Comparison of ENCODE assay signal across 15 mouse cellular contexts in the genomic region with DNA sequence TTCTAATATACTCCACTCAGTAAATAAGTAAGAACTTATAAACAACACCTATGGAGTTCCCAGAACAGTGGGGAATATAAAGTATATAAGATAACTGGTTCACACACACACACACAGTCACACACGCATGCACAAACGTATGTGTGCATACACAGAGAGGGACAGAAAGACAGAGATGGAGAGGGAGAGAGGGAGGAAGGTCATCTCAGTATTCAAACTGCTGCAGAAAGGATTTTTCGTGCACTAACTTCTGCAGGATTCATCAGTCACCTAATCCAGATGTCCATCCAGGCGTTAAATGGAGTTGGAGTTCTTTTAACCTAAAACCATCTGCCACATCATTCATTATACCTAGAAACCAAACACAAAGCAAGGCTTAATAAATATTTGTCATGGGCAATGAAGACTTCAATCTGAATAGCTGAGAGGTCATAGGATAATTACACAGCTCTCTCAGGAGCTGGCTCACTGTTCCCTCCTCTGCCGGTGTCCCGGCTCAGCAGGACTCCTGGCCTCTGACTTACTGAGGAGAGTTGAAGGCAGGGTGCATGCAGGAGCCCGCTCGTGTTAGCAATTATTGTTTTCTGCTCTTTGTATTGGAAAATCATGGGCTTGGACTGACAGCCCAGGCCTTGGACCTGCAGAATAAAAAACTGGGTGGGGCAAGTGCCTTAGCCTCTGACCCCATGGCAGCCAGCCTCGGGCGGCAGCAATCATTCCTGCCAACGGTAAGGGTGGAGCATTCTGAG.
DNase-seq lines count a peak whose midpoint lies in the region; ATAC-seq and TF ChIP-seq lines count a peak whose summit lies in the region.
"Had no signal": no experiment of that assay in that cellular context is flagged by ENCODE, and none has a peak within 500 bp of the region (broad histone marks: within the 10 kb centered on the region; RNA-seq: fewer than 3 reads in every experiment).

No protein-coding gene starts in this region.

- peak; percentile 41; the same call in 1 of the 2 replicates for ATAC-seq in intestine, embryonic 15.5 days
- ATAC-seq in intestine, postnatal 0 days = no peak
- ATAC-seq in neural tube, embryonic 15.5 days (ENCODE audit: low FRiP score) = no peak
- peak; percentile 59; the same call in 1 of the 2 replicates for ATAC-seq in embryonic facial prominence, embryonic 11.5 days (replicated peaks; ENCODE audit: insufficient number of reproducible peaks, low FRiP score, low TSS enrichment, low read depth)
- no peak for ATAC-seq in stomach, postnatal 0 days (ENCODE audit: low FRiP score, low TSS enrichment)
- ATAC-seq: activated CD4-positive, CD25-positive, alpha-beta regulatory T cell, adult 4 months; CD4-positive, CD25-positive, alpha-beta regulatory T cell, adult 4 months had no signal

- no peaks in the 10 kb centered on the region for H3K27me3 ChIP-seq in intestine, embryonic 15.5 days (replicated peaks)
- no peaks in the 10 kb centered on the region for H3K27me3 ChIP-seq in intestine, postnatal 0 days (replicated peaks; ENCODE audit: control insufficient read depth, insufficient read depth, low read length)
- no peaks in the 10 kb centered on the region for H3K27me3 ChIP-seq in neural tube, embryonic 15.5 days (replicated peaks)
- H3K27me3 ChIP-seq in embryonic facial prominence, embryonic 11.5 days (ENCODE audit: control insufficient read depth, insufficient read depth, low read length) = no peaks in the 10 kb centered on the region
- H3K27me3 ChIP-seq in stomach, postnatal 0 days (ENCODE audit: control insufficient read depth, insufficient read depth, low read length) = no peaks in the 10 kb centered on the region
- H3K27me3 ChIP-seq: heart, embryonic 13.5 days; limb, embryonic 15.5 days; lung, embryonic 15.5 days; stomach, embryonic 15.5 days had no signal

- H3K9ac ChIP-seq in intestine, embryonic 15.5 days = no peak overlapping the region
- no peak overlapping the region for H3K9ac ChIP-seq in intestine, postnatal 0 days (ENCODE audit: low read depth, low read length)
- no peak overlapping the region for H3K9ac ChIP-seq in neural tube, embryonic 15.5 days (replicated peaks)
- H3K9ac ChIP-seq in embryonic facial prominence, embryonic 11.5 days (replicated peaks; ENCODE audit: low read length) = no peak overlapping the region
- H3K9ac ChIP-seq in stomach, postnatal 0 days (ENCODE audit: low read length) = no peak overlapping the region
- H3K9ac ChIP-seq: heart, embryonic 13.5 days; limb, embryonic 15.5 days; lung, embryonic 15.5 days; stomach, embryonic 15.5 days had no signal

- peak; percentile 29 for DNase-seq in neural tube, embryonic 10.5 days (ENCODE audit: extremely low spot score, low spot score)
- peak; percentile 4 for DNase-seq in embryonic facial prominence, embryonic 11.5 days (ENCODE audit: low spot score)
- peak; percentile 41 for DNase-seq in stomach, postnatal 0 days (ENCODE audit: low spot score)
- DNase-seq in left cerebral cortex, postnatal 10 days (ENCODE audit: extremely low spot score in 1 of 2, low spot score in 2 of 2) = no peak
- DNase-seq: gastrocnemius, postnatal 36 days; thymus, postnatal 36 days had no signal

- no peaks in the 10 kb centered on the region for H3K36me3 ChIP-seq in intestine, embryonic 15.5 days
- H3K36me3 ChIP-seq in intestine, postnatal 0 days (ENCODE audit: control insufficient read depth, insufficient read depth) = no peaks in the 10 kb centered on the region
- H3K36me3 ChIP-seq in neural tube, embryonic 15.5 days = no peaks in the 10 kb centered on the region
- H3K36me3 ChIP-seq in embryonic facial prominence, embryonic 11.5 days (replicated peaks; ENCODE audit: control insufficient read depth, insufficient read depth, low read depth, low read length) = no peaks in the 10 kb centered on the region
- no peaks in the 10 kb centered on the region for H3K36me3 ChIP-seq in stomach, postnatal 0 days (ENCODE audit: control insufficient read depth, insufficient read depth, low read length)
- H3K36me3 ChIP-seq: heart, embryonic 13.5 days; limb, embryonic 15.5 days; lung, embryonic 15.5 days; stomach, embryonic 15.5 days had no signal

- WGBS in intestine, embryonic 15.5 days = 39% methylated on average over 11 of the region's 11 CpGs
- 36% methylated on average over 11 of the region's 11 CpGs for WGBS in intestine, postnatal 0 days
- 16% methylated on average over 11 of the region's 11 CpGs for whole genome bisulfite sequencing in neural tube, embryonic 15.5 days
- 22% methylated on average over 11 of the region's 11 CpGs for WGBS in embryonic facial prominence, embryonic 11.5 days
- WGBS in stomach, postnatal 0 days = 28% methylated on average over 11 of the region's 11 CpGs

- no peaks in the 10 kb centered on the region for H3K4me1 ChIP-seq in intestine, embryonic 15.5 days (replicated peaks)
- no peaks in the 10 kb centered on the region for H3K4me1 ChIP-seq in intestine, postnatal 0 days (replicated peaks; ENCODE audit: control insufficient read depth, insufficient read depth, low read length)
- peaks cover 7% of the 10 kb centered on the region; the same call in 1 of the 2 replicates for H3K4me1 ChIP-seq in neural tube, embryonic 15.5 days
- H3K4me1 ChIP-seq in embryonic facial prominence, embryonic 11.5 days (ENCODE audit: control insufficient read depth, insufficient read depth, low read length) = no peaks in the 10 kb centered on the region
- H3K4me1 ChIP-seq in stomach, postnatal 0 days (replicated peaks; ENCODE audit: control insufficient read depth, insufficient read depth) = no peaks in the 10 kb centered on the region
- H3K4me1 ChIP-seq: heart, embryonic 13.5 days; limb, embryonic 15.5 days; lung, embryonic 15.5 days; stomach, embryonic 15.5 days had no signal

- H3K4me3 ChIP-seq in intestine, embryonic 15.5 days (replicated peaks) = no peak overlapping the region
- H3K4me3 ChIP-seq in intestine, postnatal 0 days (ENCODE audit: low read depth, low read length) = no peak overlapping the region
- H3K4me3 ChIP-seq in neural tube, embryonic 15.5 days (replicated peaks) = no peak overlapping the region
- no peak overlapping the region for H3K4me3 ChIP-seq in embryonic facial prominence, embryonic 11.5 days (ENCODE audit: low read depth, low read length)
- no peak overlapping the region for H3K4me3 ChIP-seq in stomach, postnatal 0 days (ENCODE audit: low read depth, low read length)
- H3K4me3 ChIP-seq: heart, embryonic 13.5 days; limb, embryonic 15.5 days; lung, embryonic 15.5 days; stomach, embryonic 15.5 days had no signal

- no peak overlapping the region for H3K4me2 ChIP-seq in intestine, embryonic 15.5 days (replicated peaks)
- no peak overlapping the region for H3K4me2 ChIP-seq in intestine, postnatal 0 days (replicated peaks; ENCODE audit: low read depth)
- H3K4me2 ChIP-seq in neural tube, embryonic 15.5 days = no peak overlapping the region
- no peak overlapping the region for H3K4me2 ChIP-seq in embryonic facial prominence, embryonic 11.5 days (ENCODE audit: low read depth, low read length)
- no peak overlapping the region for H3K4me2 ChIP-seq in stomach, postnatal 0 days (replicated peaks; ENCODE audit: low read depth)
- H3K4me2 ChIP-seq: heart, embryonic 13.5 days; limb, embryonic 15.5 days; lung, embryonic 15.5 days; stomach, embryonic 15.5 days had no signal

- no peak for TF ChIP-seq CTCF in intestine, postnatal 0 days (IDR thresholded peaks at IDR 0.05; ENCODE audit: low read depth)
- TF ChIP-seq CTCF in stomach, postnatal 0 days (IDR thresholded peaks at IDR 0.05; ENCODE audit: low read depth) = no peak

- H3K9me3 ChIP-seq in intestine, embryonic 15.5 days = no peaks in the 10 kb centered on the region
- H3K9me3 ChIP-seq in intestine, postnatal 0 days (ENCODE audit: control insufficient read depth) = no peaks in the 10 kb centered on the region
- no peaks in the 10 kb centered on the region for H3K9me3 ChIP-seq in neural tube, embryonic 15.5 days (replicated peaks)
- H3K9me3 ChIP-seq in embryonic facial prominence, embryonic 11.5 days (replicated peaks; ENCODE audit: control insufficient read depth, low read length) = no peaks in the 10 kb centered on the region
- no peaks in the 10 kb centered on the region for H3K9me3 ChIP-seq in stomach, postnatal 0 days (ENCODE audit: control insufficient read depth, low read length)
- H3K9me3 ChIP-seq: heart, embryonic 13.5 days; limb, embryonic 15.5 days; lung, embryonic 15.5 days; stomach, embryonic 15.5 days had no signal

- intact Hi-C loops in left cerebral cortex, postnatal 10 days (cut with DNase I) = no loop called here

- no peak for TF ChIP-seq EP300 in stomach, postnatal 0 days (optimal IDR thresholded peaks at IDR 0.05)

- no peak overlapping the region for H3K27ac ChIP-seq in intestine, embryonic 15.5 days
- no peak overlapping the region for H3K27ac ChIP-seq in intestine, postnatal 0 days (ENCODE audit: low read depth, low read length)
- H3K27ac ChIP-seq in neural tube, embryonic 15.5 days (replicated peaks) = no peak overlapping the region
- H3K27ac ChIP-seq in embryonic facial prominence, embryonic 11.5 days (replicated peaks; ENCODE audit: low read depth, low read length) = no peak overlapping the region
- H3K27ac ChIP-seq in stomach, postnatal 0 days (replicated peaks) = no peak overlapping the region
- H3K27ac ChIP-seq: heart, embryonic 13.5 days; limb, embryonic 15.5 days; lung, embryonic 15.5 days; stomach, embryonic 15.5 days had no signal

Comparison
In these comparisons a context has a peak if more than half of its experiments do, and no peak if none do; other contexts are left out.
1. ATAC-seq: peak in intestine, embryonic 15.5 days (single experiment) and embryonic facial prominence, embryonic 11.5 days (single experiment); none in intestine, postnatal 0 days (single experiment), neural tube, embryonic 15.5 days (single experiment) and stomach, postnatal 0 days (single experiment).
2. DNase-seq: peak in neural tube, embryonic 10.5 days (single experiment), embryonic facial prominence, embryonic 11.5 days (single experiment) and stomach, postnatal 0 days (single experiment); none in left cerebral cortex, postnatal 10 days (0 of 2).